Mouse (Mus musculus) olfactory bulb, adult 2 months (tissue): ENCODE data around the gene Abcc4.

ENCODE experiments used
- CTCF ChIP-seq: fragments of 200-500 bp; IDR thresholded peaks from 2 replicates; pipeline ENCODE4 v1.5.1; 2012; ENCODE audit warnings: low read depth, mild to moderate bottlenecking, low read length, moderate library complexity; ENCODE audit not compliant: insufficient read depth
- POLR2A ChIP-seq: fragments of 200-500 bp; IDR thresholded peaks from 2 replicates; pipeline ENCODE4 v1.6.1; 2012; ENCODE audit warnings: mild to moderate bottlenecking, low read depth, low read length, moderate library complexity; ENCODE audit not compliant: insufficient read depth

GRCm38 (mm10) chr14:118701991-118702608 is 3.9 kb downstream of the Abcc4 start:
- no peak for TF ChIP-seq CTCF
- TF ChIP-seq POLR2A = no peak
